Mouse (Mus musculus): Measurements from ENCODE around the gene Itgav. TPM values are rescaled to one million over a fixed set of nuclear protein-coding genes. Genes with fewer than 3 reads are reported as not detected.
"Not testable (repeated sequence)": the region's sequence is repeated elsewhere in the genome, so short reads cannot be mapped to it uniquely, and the experiment has no call there.

Itgav gene
- polyA plus RNA-seq, 1 experiment from 2014 or later, result 12.4 TPM

- H3K9me3 ChIP-seq (replicated peaks), result no peaks in the 10 kb centered on the region
- no peak overlapping the region for H3K9ac ChIP-seq
- no peaks in the 10 kb centered on the region for H3K36me3 ChIP-seq (replicated peaks)
- no peaks in the 10 kb centered on the region for H3K4me1 ChIP-seq (replicated peaks)
- no peak overlapping the region for H3K27ac ChIP-seq (replicated peaks)
- no peaks in the 10 kb centered on the region for H3K27me3 ChIP-seq
- WGBS (ENCODE audit: insufficient replicate concordance), result 46% methylated on average over 10 of the region's 10 CpGs
- no peak for ATAC-seq (ENCODE audit: insufficient read depth)
- H3K4me3 ChIP-seq (replicated peaks), result no peak overlapping the region
- H3K4me2 ChIP-seq, result no peak overlapping the region
These were observed 31.3 kb upstream of the Itgav start for GRCm38 (mm10) chr2:83692651-83693545.

- 70% methylated on average over 7 of the region's 7 CpGs for WGBS (ENCODE audit: insufficient replicate concordance)
- H3K27ac ChIP-seq (replicated peaks), result no peak overlapping the region
- H3K4me2 ChIP-seq, result no peak overlapping the region
- H3K4me1 ChIP-seq (replicated peaks), result no peaks in the 10 kb centered on the region
- no peak overlapping the region for H3K4me3 ChIP-seq (replicated peaks)
- no peak overlapping the region for H3K9ac ChIP-seq
- no peaks in the 10 kb centered on the region for H3K36me3 ChIP-seq (replicated peaks)
- H3K9me3 ChIP-seq (replicated peaks), result no peaks in the 10 kb centered on the region
- no peak for ATAC-seq (ENCODE audit: insufficient read depth)
- H3K27me3 ChIP-seq, result no peaks in the 10 kb centered on the region
These were observed 30.1 kb upstream of the Itgav start for GRCm38 (mm10) chr2:83694061-83694460.

DNA sequence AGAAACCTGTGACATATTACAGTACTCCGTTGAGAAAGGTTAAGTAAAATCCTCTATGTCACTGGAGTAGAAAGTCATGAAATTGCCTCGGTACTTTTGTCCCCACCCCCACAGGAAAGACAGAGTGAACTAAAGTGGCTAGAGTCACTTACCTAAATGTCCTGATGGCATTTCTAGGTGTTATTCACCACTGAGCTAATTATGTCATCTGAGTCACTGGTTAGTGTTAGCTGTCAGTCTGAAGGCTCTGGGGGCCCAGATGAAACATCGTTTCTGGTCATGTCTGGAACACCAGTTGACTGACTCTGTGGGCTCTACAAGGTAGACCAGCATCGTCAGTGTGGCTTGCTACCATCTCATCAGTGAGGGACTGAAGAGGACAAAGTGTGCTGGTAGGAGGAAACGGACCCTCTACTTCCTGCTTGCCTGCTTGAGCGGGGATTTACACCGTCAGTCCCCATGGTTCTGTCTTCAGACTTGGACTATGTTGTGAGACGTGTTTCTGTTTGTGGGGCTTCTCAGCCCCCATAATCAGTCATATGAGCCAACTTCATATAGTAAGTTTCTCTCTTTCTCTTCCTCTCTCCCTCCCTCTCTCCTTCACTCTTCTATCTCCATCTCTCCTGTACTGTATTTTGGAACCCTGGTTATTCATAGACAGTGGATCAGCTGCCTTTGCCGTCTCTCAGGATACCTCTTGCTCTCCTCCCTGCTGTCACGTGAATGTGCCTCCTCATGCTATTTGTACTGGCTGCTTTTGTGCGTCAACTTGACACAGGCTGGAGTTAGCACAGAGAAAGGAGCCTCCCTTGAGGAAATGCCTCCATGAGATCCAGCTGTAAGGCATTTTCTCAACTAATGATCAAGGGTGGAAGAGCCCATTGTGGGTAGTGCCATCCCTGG, 28.6 kb upstream of the Itgav start:
- ATAC-seq (ENCODE audit: insufficient read depth), result no peak
- Histone ChIP-seq H3K9ac (no peak overlapping the region), H3K4me2 (no peak overlapping the region), H3K9me3 (replicated peaks) (no peaks in the 10 kb centered on the region), H3K27ac (replicated peaks) (no peak overlapping the region), H3K36me3 (replicated peaks) (no peaks in the 10 kb centered on the region), H3K4me1 (replicated peaks) (no peaks in the 10 kb centered on the region), H3K27me3 (no peaks in the 10 kb centered on the region), H3K4me3 (replicated peaks) (no peak overlapping the region)
- WGBS (ENCODE audit: insufficient replicate concordance), result 46% methylated on average over 11 of the region's 11 CpGs

- WGBS (ENCODE audit: insufficient replicate concordance), result 41% methylated on average over 1 of the region's 1 CpGs
- ATAC-seq (ENCODE audit: insufficient read depth), result no peak
- Histone ChIP-seq H3K4me2 (no peak overlapping the region), H3K4me1 (replicated peaks) (no peaks in the 10 kb centered on the region), H3K36me3 (replicated peaks) (no peaks in the 10 kb centered on the region), H3K4me3 (replicated peaks) (no peak overlapping the region), H3K9ac (no peak overlapping the region), H3K27me3 (no peaks in the 10 kb centered on the region), H3K9me3 (replicated peaks) (no peaks in the 10 kb centered on the region), H3K27ac (replicated peaks) (no peak overlapping the region)
These were observed 25.7 kb upstream of the Itgav start for GRCm38 (mm10) chr2:83698484-83698883.

DNA sequence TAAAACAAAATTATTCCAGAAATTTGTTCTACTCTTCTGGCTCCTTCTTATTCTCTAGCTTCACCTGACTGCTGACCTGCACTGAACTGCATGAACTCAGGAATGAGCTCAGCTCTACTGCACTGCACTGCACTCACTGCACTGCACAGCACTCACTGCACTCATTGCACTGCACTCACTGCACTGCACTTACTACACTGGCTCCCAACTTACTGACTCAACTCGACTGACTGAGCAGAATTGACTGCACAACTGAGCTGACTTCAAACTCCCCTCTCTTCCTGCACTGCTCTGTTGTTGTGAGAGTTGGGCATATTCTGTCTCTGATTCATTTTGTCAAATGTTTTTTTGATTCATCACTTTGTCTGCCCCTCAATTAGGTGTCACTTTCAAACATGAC, 24.9 kb upstream of the Itgav start:
- no peak overlapping the region for H3K9ac ChIP-seq
- H3K36me3 ChIP-seq (replicated peaks), result no peaks in the 10 kb centered on the region
- 27% methylated on average over 1 of the region's 1 CpGs for WGBS (ENCODE audit: insufficient replicate concordance)
- H3K4me2 ChIP-seq, result no peak overlapping the region
- ATAC-seq (ENCODE audit: insufficient read depth), result no peak
- H3K4me1 ChIP-seq (replicated peaks), result no peaks in the 10 kb centered on the region
- no peaks in the 10 kb centered on the region for H3K27me3 ChIP-seq
- H3K4me3 ChIP-seq (replicated peaks), result no peak overlapping the region
- no peaks in the 10 kb centered on the region for H3K9me3 ChIP-seq (replicated peaks)
- no peak overlapping the region for H3K27ac ChIP-seq (replicated peaks)

- Histone ChIP-seq H3K4me2 (no peak overlapping the region), H3K4me1 (replicated peaks) (no peaks in the 10 kb centered on the region), H3K36me3 (replicated peaks) (no peaks in the 10 kb centered on the region), H3K4me3 (replicated peaks) (no peak overlapping the region), H3K27ac (replicated peaks) (no peak overlapping the region), H3K9me3 (replicated peaks) (no peaks in the 10 kb centered on the region), H3K9ac (no peak overlapping the region), H3K27me3 (no peaks in the 10 kb centered on the region)
- WGBS (ENCODE audit: insufficient replicate concordance), result 54% methylated on average over 4 of the region's 4 CpGs
- no peak for ATAC-seq (ENCODE audit: insufficient read depth)
These were observed 23.5 kb upstream of the Itgav start for GRCm38 (mm10) chr2:83700667-83701066.

DNA sequence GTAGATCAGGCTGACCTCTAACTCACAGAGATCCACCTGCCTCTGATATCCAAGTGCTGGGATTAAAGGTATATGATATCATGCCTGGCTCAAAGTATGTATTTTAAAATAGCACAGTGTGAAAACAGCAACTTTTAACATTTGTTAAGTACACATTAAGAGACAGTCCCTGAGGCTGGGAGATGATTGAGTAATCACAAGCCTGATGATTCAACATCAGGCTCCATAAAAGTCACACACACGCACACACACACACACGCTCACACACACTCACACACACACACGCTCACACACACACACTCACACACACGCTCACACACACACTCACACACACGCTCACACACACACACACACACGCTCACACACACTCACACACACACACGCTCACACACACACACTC, 21.8 kb upstream of the Itgav start:
- 62% methylated on average over 7 of the region's 7 CpGs for WGBS (ENCODE audit: insufficient replicate concordance)
- no peaks in the 10 kb centered on the region for H3K27me3 ChIP-seq
- no peak overlapping the region for H3K9ac ChIP-seq
- no peaks in the 10 kb centered on the region for H3K36me3 ChIP-seq (replicated peaks)
- no peak overlapping the region for H3K27ac ChIP-seq (replicated peaks)
- no peaks in the 10 kb centered on the region for H3K9me3 ChIP-seq (replicated peaks)
- no peak for ATAC-seq (ENCODE audit: insufficient read depth)
- H3K4me3 ChIP-seq (replicated peaks), result no peak overlapping the region
- no peaks in the 10 kb centered on the region for H3K4me1 ChIP-seq (replicated peaks)
- H3K4me2 ChIP-seq, result no peak overlapping the region

DNA sequence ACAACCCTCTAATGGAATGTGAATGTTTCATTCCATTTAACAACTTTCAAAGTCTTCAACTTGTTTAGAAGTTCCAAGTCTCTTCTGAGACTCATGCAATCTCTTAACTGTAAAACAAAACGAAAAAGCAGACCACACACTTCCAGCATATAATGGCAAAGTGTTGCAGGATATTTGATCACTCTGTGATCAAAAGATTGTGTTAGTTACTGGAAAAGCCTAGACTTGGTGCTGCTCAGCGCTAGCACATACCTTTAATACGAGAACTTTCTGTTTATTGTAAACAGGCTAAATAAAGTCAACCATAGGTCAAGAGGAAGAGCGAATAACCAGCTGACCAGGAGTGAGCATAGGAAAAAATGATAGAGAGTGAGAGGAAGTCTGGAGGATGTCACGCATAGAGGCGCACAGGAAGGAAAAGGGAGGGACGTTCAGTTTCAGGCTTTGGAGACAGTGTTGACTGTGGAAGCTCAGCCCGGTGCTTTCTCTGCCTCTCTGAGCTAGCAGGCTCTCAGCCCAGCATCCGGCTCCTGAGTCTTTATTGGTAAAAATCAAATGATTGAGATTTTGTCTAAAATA, 18.5 kb upstream of the Itgav start:
- Histone ChIP-seq H3K9ac (no peak overlapping the region), H3K4me1 (replicated peaks) (no peaks in the 10 kb centered on the region), H3K27me3 (no peaks in the 10 kb centered on the region), H3K27ac (replicated peaks) (no peak overlapping the region), H3K36me3 (replicated peaks) (no peaks in the 10 kb centered on the region), H3K4me3 (replicated peaks) (no peak overlapping the region), H3K4me2 (no peak overlapping the region), H3K9me3 (replicated peaks) (no peaks in the 10 kb centered on the region)
- 30% methylated on average over 9 of the region's 9 CpGs for WGBS (ENCODE audit: insufficient replicate concordance)
- ATAC-seq (ENCODE audit: insufficient read depth), result no peak

GRCm38 (mm10) chr2:83709896-83710524, 14.2 kb upstream of the Itgav start:
- Histone ChIP-seq H3K27me3 (no peaks in the 10 kb centered on the region), H3K9me3 (replicated peaks) (no peaks in the 10 kb centered on the region), H3K9ac (no peak overlapping the region), H3K4me1 (replicated peaks) (no peaks in the 10 kb centered on the region), H3K36me3 (replicated peaks) (no peaks in the 10 kb centered on the region), H3K4me2 (no peak overlapping the region), H3K27ac (replicated peaks) (no peak overlapping the region; the same call in 1 of the 2 replicates), H3K4me3 (replicated peaks) (no peak overlapping the region)
- ATAC-seq (ENCODE audit: insufficient read depth), result peak; percentile 69
- WGBS (ENCODE audit: insufficient replicate concordance), result 45% methylated on average over 11 of the region's 11 CpGs

- 62% methylated on average over 7 of the region's 7 CpGs for whole genome bisulfite sequencing (ENCODE audit: insufficient replicate concordance)
- ATAC-seq (ENCODE audit: insufficient read depth); H3K27ac ChIP-seq (replicated peaks); H3K36me3 ChIP-seq (replicated peaks); H3K4me3 ChIP-seq (replicated peaks); H3K9me3 ChIP-seq (replicated peaks); H3K4me1 ChIP-seq (replicated peaks); H3K27me3 ChIP-seq; H3K4me2 ChIP-seq; H3K9ac ChIP-seq: not testable (repeated sequence)
These were observed 10.9 kb upstream of the Itgav start for GRCm38 (mm10) chr2:83713281-83713680.

DNA sequence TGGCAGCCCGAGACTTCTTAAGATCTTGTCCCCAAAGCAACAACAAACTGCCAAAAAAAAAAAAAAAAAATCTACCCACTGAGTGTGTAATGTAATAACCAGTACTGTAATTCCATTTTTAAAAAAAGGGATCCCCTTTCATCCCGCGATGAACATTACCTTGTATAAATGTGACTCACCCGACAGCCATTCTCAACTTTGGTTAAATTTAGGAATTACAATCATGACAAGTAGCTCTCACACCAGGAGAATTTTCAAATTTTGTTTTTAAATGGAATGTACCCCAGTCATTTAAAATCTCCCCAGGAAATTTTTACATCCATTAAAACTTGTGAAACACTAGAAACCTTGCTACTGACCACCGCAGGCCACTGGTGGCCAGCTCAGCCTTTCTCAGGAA, 10.3 kb upstream of the Itgav start:
- Histone ChIP-seq H3K9ac (no peak overlapping the region), H3K36me3 (replicated peaks) (no peaks in the 10 kb centered on the region), H3K27me3 (no peaks in the 10 kb centered on the region), H3K4me3 (replicated peaks) (no peak overlapping the region), H3K27ac (replicated peaks) (no peak overlapping the region), H3K9me3 (replicated peaks) (no peaks in the 10 kb centered on the region), H3K4me2 (no peak overlapping the region), H3K4me1 (replicated peaks) (no peaks in the 10 kb centered on the region)
- 68% methylated on average over 5 of the region's 5 CpGs for WGBS (ENCODE audit: insufficient replicate concordance)
- no peak for ATAC-seq (ENCODE audit: insufficient read depth)

Data from liver, embryonic 15.5 days (tissue).